Comparison of ENCODE assay signal across 7 mouse cellular contexts in the genomic region with DNA sequence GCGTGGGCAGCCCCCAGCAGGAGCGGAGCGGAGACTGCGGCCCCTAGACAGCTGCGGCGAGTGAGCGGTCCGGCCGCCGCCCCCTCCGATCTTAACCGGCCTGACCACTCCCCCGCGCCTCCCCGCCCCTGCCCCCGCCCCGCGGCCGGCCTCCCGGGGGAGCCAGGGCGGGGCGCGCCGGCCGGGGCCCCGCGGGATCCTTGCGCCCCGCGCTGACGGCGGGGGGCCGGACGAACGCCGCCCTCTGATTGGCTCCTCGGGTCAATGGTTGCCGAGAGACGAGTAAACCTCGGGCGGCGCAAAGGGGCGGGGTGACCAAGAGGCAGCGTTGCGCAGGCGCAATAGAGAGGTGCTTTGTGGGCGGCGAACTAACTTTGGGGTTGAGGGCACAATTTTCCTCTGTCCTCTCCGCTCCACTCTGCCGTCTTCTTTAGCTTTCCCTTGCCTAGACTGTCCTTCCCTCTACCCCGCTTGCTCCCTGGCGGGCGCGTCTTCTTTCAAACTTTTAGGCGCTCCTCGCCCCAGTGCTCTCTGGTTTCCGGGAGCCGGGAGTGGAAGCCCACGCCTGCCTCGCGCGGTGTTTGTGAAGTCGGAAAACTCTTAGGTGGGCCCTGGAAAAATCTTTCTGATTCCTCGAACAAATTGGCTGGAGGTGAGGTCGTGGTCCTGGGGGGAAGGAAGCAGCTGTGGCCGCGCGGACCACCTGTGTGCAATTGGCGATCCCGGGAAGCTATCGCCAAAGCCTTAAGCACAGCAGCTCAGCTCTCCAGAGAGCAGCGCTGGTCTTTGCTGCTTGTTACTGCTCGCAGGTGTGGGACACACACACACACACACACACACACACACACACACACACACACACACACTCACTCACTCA. TPM values are rescaled to one million over a fixed set of nuclear protein-coding genes. Genes with fewer than 3 reads are reported as not detected.
A peak's percentile ranks its signal among the peaks of the same experiment; 100 is the strongest.
DNase-seq lines count a peak whose midpoint lies in the region; ATAC-seq lines count a peak whose summit lies in the region.

A gene (minus strand): TSS at position 192 of the 877 bp plus-strand sequence.

- peak; percentile 97 for ATAC-seq in intestine, embryonic 16.5 days
- peak; percentile 95 for ATAC-seq in midbrain, embryonic 11.5 days (ENCODE audit: low FRiP score)

- H3K4me2 ChIP-seq in intestine, embryonic 16.5 days (ENCODE audit: low read depth, low read length), result peak within 1 kb of the TSS; percentile 94
- H3K4me2 ChIP-seq in midbrain, embryonic 11.5 days, result peak within 1 kb of the TSS; percentile 96

- H3K27me3 ChIP-seq in intestine, embryonic 16.5 days (replicated peaks; ENCODE audit: control insufficient read depth, insufficient read depth, low read length), result peaks cover 16% of the 10 kb centered on the region
- peaks cover 39% of the 10 kb centered on the region for H3K27me3 ChIP-seq in midbrain, embryonic 11.5 days (ENCODE audit: control insufficient read depth, insufficient read depth, low read length)

- intact Hi-C loops in gastrocnemius, postnatal 36 days (cut with DNase I), result loop anchor here (5.0 to 10.0 kb wide), 2 partner anchors 198 to 435 kb away; a partner anchor contains a TSS
- intact Hi-C loops in left cerebral cortex, postnatal 36 days (cut with DNase I), result no loop called here

- DNase-seq in adrenal gland, adult 2 months, result peak; percentile 98
- DNase-seq in embryo, embryonic 11.5 days (ENCODE audit: low read depth, low spot score), result peak; percentile 92
- peak; percentile 89 to 95 for DNase-seq in gastrocnemius, postnatal 36 days
- peak; percentile 82 to 86 for DNase-seq in left cerebral cortex, postnatal 36 days (ENCODE audit: low spot score in 2 of 2)
- DNase-seq in midbrain, embryonic 11.5 days (ENCODE audit: low spot score, missing footprints), result peak; percentile 99
- peak; percentile 95 for DNase-seq in skeletal muscle tissue, adult 2 months (ENCODE audit: low read depth, low spot score)

- no peaks in the 10 kb centered on the region for H3K36me3 ChIP-seq in intestine, embryonic 16.5 days (ENCODE audit: control insufficient read depth, insufficient read depth, low read length)
- no peaks in the 10 kb centered on the region for H3K36me3 ChIP-seq in midbrain, embryonic 11.5 days (ENCODE audit: control insufficient read depth, insufficient read depth, low read length)

- no peaks in the 10 kb centered on the region for H3K9me3 ChIP-seq in intestine, embryonic 16.5 days (ENCODE audit: control insufficient read depth, low read length)
- no peaks in the 10 kb centered on the region for H3K9me3 ChIP-seq in midbrain, embryonic 11.5 days (ENCODE audit: control insufficient read depth, low read length)

- WGBS in intestine, embryonic 16.5 days, result under 1% methylated on average over 64 of the region's 73 CpGs
- under 1% methylated on average over 73 of the region's 73 CpGs for WGBS in midbrain, embryonic 11.5 days

- H3K27ac ChIP-seq in intestine, embryonic 16.5 days (ENCODE audit: low read length), result peak within 1 kb of the TSS; percentile 43; the same call in 1 of the 2 replicates
- no peak within 1 kb of the TSS for H3K27ac ChIP-seq in midbrain, embryonic 11.5 days (ENCODE audit: low read depth, low read length)

- peak within 1 kb of the TSS; percentile 70 for H3K9ac ChIP-seq in intestine, embryonic 16.5 days (ENCODE audit: low read depth, low read length)
- H3K9ac ChIP-seq in midbrain, embryonic 11.5 days (ENCODE audit: low read length), result peak within 1 kb of the TSS; percentile 65

- peaks cover 7% of the 10 kb centered on the region for H3K4me1 ChIP-seq in intestine, embryonic 16.5 days (ENCODE audit: control insufficient read depth, insufficient read depth, low read length)
- peaks cover 8% of the 10 kb centered on the region for H3K4me1 ChIP-seq in midbrain, embryonic 11.5 days (ENCODE audit: control insufficient read depth, insufficient read depth, low read length)

- peak within 1 kb of the TSS; percentile 58 for H3K4me3 ChIP-seq in intestine, embryonic 16.5 days (ENCODE audit: low read length)
- H3K4me3 ChIP-seq in midbrain, embryonic 11.5 days (ENCODE audit: low read depth, low read length), result peak within 1 kb of the TSS; percentile 52

RNA-seq across cellular contexts. Expression of the gene that starts here (rescaled TPM):
- 1 to 10 TPM; 6.0 to 6.8 TPM for total RNA-seq in adrenal gland, adult 2 months (2021)
- 0.55 and 0.73 TPM in 2 replicates for polyA plus RNA-seq in adrenal gland, adult 2 months (2012; rRNA removed)
- 1 to 10 TPM; 1.4 to 1.8 TPM for total RNA-seq in gastrocnemius, postnatal 36 days (2021)
- polyA plus RNA-seq in intestine, embryonic 16.5 days (2015; fragmentation: Nextera tagmentation; extraction: Ambion mirVana), result 8.9 and 9.9 TPM in 2 replicates
- 1 to 10 TPM; 2.3 to 2.4 TPM for total RNA-seq in left cerebral cortex, postnatal 36 days (2021)
- polyA plus RNA-seq in midbrain, embryonic 11.5 days (2014; fragmentation: Nextera tagmentation; extraction: Ambion mirVana), result 3.3 and 3.6 TPM in 2 replicates
